Mouse (Mus musculus) embryonic facial prominence, embryonic 12.5 days (tissue): Measurements from ENCODE around the gene Pik3r1. TPM values are rescaled to one million over a fixed set of nuclear protein-coding genes. Genes with fewer than 3 reads are reported as not detected.

Experiments
- ATAC-seq: fragments of 200-750 bp; cut with Nextera tagmentation; 2 replicates; pipeline ENCODE4 v1.8.0; 2017; ENCODE audit not compliant: insufficient number of reproducible peaks, insufficient read depth, low FRiP score, low TSS enrichment
- H3K27ac ChIP-seq: fragments of 300-500 bp; sonication (generic); 2 replicates; pipeline ENCODE4 v1.5.1; 2016; ENCODE audit warnings: mild to moderate bottlenecking
- H3K27me3 ChIP-seq: fragments of 300-500 bp; sonication (generic); 2 replicates; pipeline ENCODE4 v1.6.1; 2016; ENCODE audit warnings: mild to moderate bottlenecking, moderate library complexity
- H3K36me3 ChIP-seq: fragments of 300-500 bp; sonication (generic); 2 replicates; pipeline ENCODE4 v1.6.1; 2016; ENCODE audit warnings: mild to moderate bottlenecking
- H3K4me1 ChIP-seq: fragments of 300-500 bp; sonication (generic); 2 replicates; pipeline ENCODE4 v1.6.1; 2016
- H3K4me2 ChIP-seq: fragments of 300-500 bp; sonication (generic); replicated peaks from 2 replicates; pipeline ENCODE4 v1.6.1; 2016; ENCODE audit warnings: mild to moderate bottlenecking, moderate library complexity
- H3K4me3 ChIP-seq: fragments of 300-500 bp; sonication (generic); 2 replicates; pipeline ENCODE4 v1.5.1; 2016; ENCODE audit warnings: mild to moderate bottlenecking
- H3K9ac ChIP-seq: fragments of 300-500 bp; sonication (generic); 2 replicates; pipeline ENCODE4 v1.6.1; 2016; ENCODE audit warnings: mild to moderate bottlenecking, moderate library complexity
- H3K9me3 ChIP-seq: fragments of 300-500 bp; sonication (generic); 2 replicates; pipeline ENCODE4 v1.6.1; 2016; ENCODE audit warnings: mild to moderate bottlenecking, moderate library complexity
- WGBS: fragments of 180-500 bp; shearing (Covaris S2); methylation state at CpG from one replicate; pipeline ENCODE4 v1.1.7; 2016; 5-methylcytosine and 5-hydroxymethylcytosine counted together
- polyA plus RNA-seq: library from polyadenylated mRNA; unstranded; fragments of >200 nt; fragmentation: Nextera tagmentation; extraction: Ambion mirVana; gene quantifications from 2 replicates; pipeline ENCODE4 v1.2.1, GENCODE M21; 2016

The Pik3r1 gene
- polyA plus RNA-seq, 1 experiment from 2014 or later, result 36.1 TPM

DNA sequence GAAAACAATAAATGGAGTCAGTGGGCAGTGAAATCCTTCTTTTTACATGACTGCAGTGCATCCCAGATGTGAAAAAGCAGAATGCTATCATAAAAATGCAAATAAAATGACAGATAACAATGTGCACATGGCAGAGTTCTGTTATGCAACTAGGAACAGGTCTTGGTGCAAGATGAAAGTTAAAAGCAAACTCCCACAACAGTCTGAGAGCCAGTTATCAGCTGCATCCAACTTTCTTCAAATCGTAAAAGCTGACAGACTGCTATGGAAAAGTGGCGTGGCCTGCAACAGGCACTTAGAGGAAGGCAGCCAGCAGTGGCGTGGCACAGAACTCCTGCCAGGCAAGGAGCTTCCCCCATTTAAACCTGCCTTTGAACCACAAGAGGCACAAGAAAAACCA lies 2.0 kb downstream of the Pik3r1 start:
- peaks cover 35% of the 10 kb centered on the region for H3K4me1 ChIP-seq

DNA sequence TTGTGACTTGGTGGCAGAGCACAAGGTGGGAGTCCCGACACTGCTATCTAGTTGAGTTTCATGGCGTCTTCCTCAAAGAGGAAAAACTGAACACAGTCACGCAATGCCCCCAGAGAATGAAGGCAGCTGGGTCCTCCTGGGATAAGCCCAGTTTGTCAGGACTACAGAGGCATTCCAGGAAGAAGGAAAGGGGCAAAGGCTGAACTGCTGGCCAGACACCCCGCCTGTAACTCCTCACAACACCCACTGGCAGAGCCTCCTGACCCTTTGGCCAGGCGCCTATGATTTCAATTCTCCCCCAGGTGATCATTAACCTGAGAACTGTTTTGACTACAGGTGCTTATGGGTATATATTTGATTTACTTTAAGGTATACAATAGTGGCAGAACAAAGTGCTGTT lies 3.9 kb downstream of the Pik3r1 start:
- 70% methylated on average over 5 of the region's 5 CpGs for WGBS
- Histone ChIP-seq H3K4me1 (peaks cover 51% of the 10 kb centered on the region), H3K4me2 (peak overlapping the region; percentile 12; the same call in 1 of the 2 replicates), H3K4me3 (no peak overlapping the region), H3K9ac (no peak overlapping the region), H3K27ac (no peak overlapping the region), H3K36me3 (no peaks in the 10 kb centered on the region), H3K9me3 (no peaks in the 10 kb centered on the region), H3K27me3 (no peaks in the 10 kb centered on the region)
- ATAC-seq, result no peak

More for the DNA sequence above, 2.0 kb downstream of the Pik3r1 start:
- Histone ChIP-seq H3K9me3 (no peaks in the 10 kb centered on the region), H3K27ac (no peak overlapping the region), H3K4me2 (peak overlapping the region; percentile 92), H3K4me3 (peak overlapping the region; percentile 91), H3K9ac (peak overlapping the region; percentile 92), H3K27me3 (no peaks in the 10 kb centered on the region), H3K36me3 (no peaks in the 10 kb centered on the region)
- 37% methylated on average over 3 of the region's 3 CpGs for WGBS
- no peak for ATAC-seq

DNA sequence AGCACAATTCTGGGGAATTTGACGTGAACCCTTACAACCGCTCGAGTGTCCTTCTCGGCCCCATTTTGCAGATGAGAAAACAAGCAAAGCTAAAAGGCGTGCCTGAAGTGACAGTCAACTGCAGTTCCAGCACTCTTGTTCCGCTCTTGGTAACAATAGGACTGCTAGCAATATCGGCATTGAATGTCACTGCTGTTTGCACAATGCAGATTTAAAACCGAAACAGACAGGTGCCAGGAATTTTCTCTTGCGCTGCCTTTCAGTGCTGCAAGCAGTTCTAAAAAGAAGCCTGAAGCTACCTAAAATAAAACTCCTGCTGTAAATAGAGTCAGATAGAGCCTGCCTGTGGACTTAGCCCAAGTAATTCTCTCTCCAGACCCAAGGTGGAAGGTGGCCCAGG lies 4.3 kb downstream of the Pik3r1 start:
- Histone ChIP-seq H3K4me1 (peaks cover 55% of the 10 kb centered on the region), H3K4me2 (0 out of 2 replicates have a peak overlapping the region, but pooled peaks have one; percentile 12), H3K36me3 (no peaks in the 10 kb centered on the region), H3K27ac (no peak overlapping the region), H3K27me3 (no peaks in the 10 kb centered on the region), H3K9me3 (no peaks in the 10 kb centered on the region), H3K4me3 (no peak overlapping the region), H3K9ac (no peak overlapping the region)
- WGBS, result 78% methylated on average over 9 of the region's 9 CpGs
- no peak for ATAC-seq

DNA sequence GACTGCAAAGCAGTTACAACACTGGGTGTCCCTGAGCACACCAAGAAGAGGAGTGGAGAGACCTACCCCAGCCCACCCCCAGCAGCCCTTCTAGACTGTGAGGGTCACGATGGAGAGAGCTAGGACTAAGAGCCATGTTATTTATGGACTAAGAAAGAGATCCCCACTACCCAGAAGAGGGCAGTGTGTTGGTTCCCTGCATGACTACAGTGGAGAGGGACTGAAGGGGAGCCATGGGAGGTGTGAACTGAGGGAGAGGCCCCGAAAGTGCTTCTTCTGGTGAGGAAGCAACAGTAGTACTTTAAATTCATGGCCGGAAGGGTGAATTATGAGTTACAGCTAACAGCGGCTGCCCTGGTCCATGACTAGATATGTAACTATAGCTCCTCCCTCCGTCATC lies 4.9 kb downstream of the Pik3r1 start:
- H3K9ac ChIP-seq, result no peak overlapping the region
- H3K9me3 ChIP-seq, result no peaks in the 10 kb centered on the region
- no peak overlapping the region for H3K4me3 ChIP-seq
- no peaks in the 10 kb centered on the region for H3K27me3 ChIP-seq
- H3K27ac ChIP-seq, result 0 out of 2 replicates have a peak overlapping the region, but pooled peaks have one; percentile 3
- H3K36me3 ChIP-seq, result no peaks in the 10 kb centered on the region
- 80% methylated on average over 5 of the region's 5 CpGs for WGBS
- H3K4me1 ChIP-seq, result peaks cover 61% of the 10 kb centered on the region
- 0 out of 2 replicates have a peak overlapping the region, but pooled peaks have one; percentile 2 for H3K4me2 ChIP-seq
- ATAC-seq, result no peak

DNA sequence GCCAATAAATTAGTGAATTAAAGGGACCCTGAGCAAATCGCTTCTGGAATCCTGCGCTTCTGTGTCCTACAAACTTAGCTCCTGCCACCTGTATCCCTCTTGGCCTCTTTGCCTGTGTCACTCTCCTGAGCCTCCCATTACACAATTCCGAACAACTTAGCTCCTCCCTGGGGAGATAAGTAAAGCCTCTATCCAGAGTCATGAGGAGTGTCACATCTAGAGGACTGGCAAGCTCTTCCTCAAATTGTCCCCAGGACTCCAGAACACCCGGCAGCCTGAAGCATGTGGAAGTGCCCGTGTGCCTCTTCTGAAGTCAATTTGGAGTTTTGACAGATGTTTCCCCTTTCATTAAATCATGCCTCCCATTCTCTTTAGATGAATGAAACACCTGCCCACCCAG lies 6.4 kb downstream of the Pik3r1 start:
- H3K4me2 ChIP-seq, result no peak overlapping the region
- H3K9ac ChIP-seq, result no peak overlapping the region
- peaks cover 12% of the 10 kb centered on the region; the same call in 1 of the 2 replicates for H3K36me3 ChIP-seq
- H3K9me3 ChIP-seq, result no peaks in the 10 kb centered on the region
- H3K4me3 ChIP-seq, result no peak overlapping the region
- no peak overlapping the region for H3K27ac ChIP-seq
- H3K27me3 ChIP-seq, result no peaks in the 10 kb centered on the region
- ATAC-seq, result no peak
- H3K4me1 ChIP-seq, result peaks cover 72% of the 10 kb centered on the region
- WGBS, result 43% methylated on average over 5 of the region's 5 CpGs

DNA sequence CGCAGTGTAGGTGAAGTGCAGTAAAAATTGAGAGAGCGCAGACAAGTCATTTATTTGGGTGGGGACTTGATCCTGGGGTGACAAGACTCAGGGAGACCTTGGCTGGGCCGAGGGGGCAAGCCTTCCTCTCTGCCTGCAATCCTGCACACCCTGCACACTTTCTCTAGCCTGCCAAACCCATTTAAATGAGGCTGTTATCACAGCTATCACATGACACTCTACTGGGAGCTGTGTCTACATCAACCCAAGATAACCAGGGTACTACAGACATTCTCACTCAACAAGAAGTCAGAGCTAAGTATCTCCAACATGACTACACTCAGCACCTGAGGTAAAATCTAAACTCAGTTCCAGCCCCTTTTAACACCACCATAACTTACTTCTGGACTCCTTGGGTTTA lies 7.1 kb downstream of the Pik3r1 start:
- no peak overlapping the region for H3K4me3 ChIP-seq
- 79% methylated on average over 3 of the region's 3 CpGs for WGBS
- H3K27me3 ChIP-seq, result no peaks in the 10 kb centered on the region
- H3K36me3 ChIP-seq, result peaks cover 15% of the 10 kb centered on the region; the same call in 1 of the 2 replicates
- no peak; the same call in 1 of the 2 replicates for ATAC-seq
- no peak overlapping the region for H3K27ac ChIP-seq
- no peak overlapping the region for H3K9ac ChIP-seq
- peaks cover 66% of the 10 kb centered on the region for H3K4me1 ChIP-seq
- no peak overlapping the region for H3K4me2 ChIP-seq
- H3K9me3 ChIP-seq, result no peaks in the 10 kb centered on the region

DNA sequence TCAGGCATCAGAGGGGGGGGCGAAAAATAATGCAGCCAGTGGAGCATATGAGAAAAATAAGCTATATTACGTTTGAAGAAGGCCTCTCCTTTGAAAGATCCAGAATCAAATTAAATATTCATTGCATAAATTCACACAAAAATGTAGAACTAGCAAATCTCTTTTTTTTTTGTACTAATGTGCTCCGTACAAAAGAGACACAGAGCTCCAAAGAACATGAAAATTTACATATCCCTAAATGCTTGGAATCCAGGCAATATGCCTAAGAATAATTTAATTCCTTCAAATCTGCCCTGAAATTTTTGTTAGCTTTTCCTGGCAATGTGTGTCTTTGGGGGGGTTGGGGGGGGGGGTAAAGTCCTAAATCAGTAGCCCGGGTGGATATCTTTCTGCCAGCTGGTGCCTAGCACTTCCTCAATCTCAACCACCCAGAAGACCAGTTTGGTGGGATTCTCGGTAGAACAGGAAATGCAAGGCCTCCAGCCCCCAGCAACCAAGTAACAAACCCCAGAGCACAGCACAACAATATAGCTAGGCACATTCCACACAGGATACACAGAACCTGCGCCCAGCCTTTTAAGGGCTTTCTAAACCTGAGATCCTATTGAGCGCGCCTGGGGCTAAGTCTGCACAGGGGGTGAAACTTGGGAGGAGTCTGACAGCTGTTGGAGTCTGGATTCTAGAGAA lies 7.9 kb downstream of the Pik3r1 start:
- H3K36me3 ChIP-seq, result peaks cover 15% of the 10 kb centered on the region; the same call in 1 of the 2 replicates
- WGBS, result 39% methylated on average over 8 of the region's 8 CpGs
- H3K9ac ChIP-seq, result no peak overlapping the region
- H3K27me3 ChIP-seq, result no peaks in the 10 kb centered on the region
- no peaks in the 10 kb centered on the region for H3K9me3 ChIP-seq
- H3K27ac ChIP-seq, result no peak overlapping the region
- H3K4me1 ChIP-seq, result peaks cover 58% of the 10 kb centered on the region
- H3K4me2 ChIP-seq, result no peak overlapping the region
- H3K4me3 ChIP-seq, result no peak overlapping the region
- no peak for ATAC-seq

DNA sequence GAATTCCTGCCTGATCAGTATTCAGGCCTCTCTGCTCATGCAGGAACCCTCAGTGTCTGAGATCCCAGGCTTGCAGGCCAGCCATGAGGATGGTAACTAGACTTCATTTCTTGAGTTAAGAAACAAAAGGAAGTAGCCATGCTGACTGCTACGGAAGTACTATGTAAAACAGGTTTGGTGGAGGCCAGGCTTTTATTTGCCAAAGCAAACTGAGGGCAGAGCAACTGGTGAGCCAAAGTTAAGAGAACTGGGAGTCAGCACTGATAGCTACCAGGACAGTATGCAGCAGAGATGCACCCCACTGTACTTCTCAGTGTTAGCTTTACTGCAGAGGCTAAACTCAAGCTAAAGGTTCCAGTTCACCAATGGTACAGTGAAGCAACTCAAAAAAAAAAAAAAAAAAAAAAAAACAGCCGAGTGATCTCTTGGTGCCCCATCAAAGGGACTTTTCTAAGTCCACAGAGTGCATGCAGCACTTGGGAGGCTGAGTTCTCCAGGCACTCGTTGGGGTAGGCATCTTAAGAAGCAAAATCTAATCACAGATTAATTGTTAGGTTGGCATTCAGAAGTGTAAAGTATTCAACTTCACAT lies 8.6 kb downstream of the Pik3r1 start:
- H3K4me3 ChIP-seq, result no peak overlapping the region
- no peak overlapping the region for H3K27ac ChIP-seq
- peaks cover 54% of the 10 kb centered on the region for H3K4me1 ChIP-seq
- peaks cover 15% of the 10 kb centered on the region; the same call in 1 of the 2 replicates for H3K36me3 ChIP-seq
- H3K4me2 ChIP-seq, result no peak overlapping the region
- no peaks in the 10 kb centered on the region for H3K27me3 ChIP-seq
- H3K9me3 ChIP-seq, result no peaks in the 10 kb centered on the region
- no peak overlapping the region for H3K9ac ChIP-seq
- ATAC-seq, result no peak
- 22% methylated on average over 3 of the region's 3 CpGs for WGBS

DNA sequence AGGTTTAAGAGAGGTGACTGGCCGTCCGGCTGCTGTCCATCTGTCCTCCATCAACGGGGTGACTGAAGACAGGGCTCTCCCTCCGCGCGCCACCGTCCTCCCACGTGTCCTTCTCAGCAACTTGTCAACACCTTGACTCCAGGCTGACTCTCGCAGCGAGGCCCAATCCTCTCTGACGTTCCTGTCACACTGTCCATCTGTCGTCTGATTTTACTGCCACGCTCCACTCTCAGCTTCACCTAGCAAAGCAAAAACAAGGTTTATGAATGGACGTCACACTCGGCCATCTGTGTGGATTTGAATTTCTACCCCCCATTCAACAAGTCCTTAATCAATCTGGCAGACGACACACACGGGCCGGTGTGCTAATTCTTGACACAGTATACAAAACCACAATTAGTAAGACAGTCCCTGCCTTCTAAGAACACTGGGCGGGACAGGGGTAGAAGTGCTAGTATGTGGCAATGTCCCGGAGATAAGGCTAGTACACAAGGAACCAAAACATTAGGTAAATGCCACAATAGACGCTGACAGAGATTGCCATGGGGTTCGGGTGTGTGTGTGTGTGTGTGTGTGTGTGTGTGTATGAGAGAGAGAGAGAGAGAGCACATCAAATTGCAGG lies 10.1 kb downstream of the Pik3r1 start:
- WGBS, result 74% methylated on average over 22 of the region's 22 CpGs
- Histone ChIP-seq H3K27ac (0 out of 2 replicates have a peak overlapping the region, but pooled peaks have one; percentile 30), H3K9ac (no peak overlapping the region), H3K36me3 (peaks cover 19% of the 10 kb centered on the region; the same call in 1 of the 2 replicates), H3K4me1 (peaks cover 55% of the 10 kb centered on the region), H3K4me2 (no peak overlapping the region), H3K9me3 (no peaks in the 10 kb centered on the region), H3K27me3 (no peaks in the 10 kb centered on the region), H3K4me3 (no peak overlapping the region)
- no peak for ATAC-seq

DNA sequence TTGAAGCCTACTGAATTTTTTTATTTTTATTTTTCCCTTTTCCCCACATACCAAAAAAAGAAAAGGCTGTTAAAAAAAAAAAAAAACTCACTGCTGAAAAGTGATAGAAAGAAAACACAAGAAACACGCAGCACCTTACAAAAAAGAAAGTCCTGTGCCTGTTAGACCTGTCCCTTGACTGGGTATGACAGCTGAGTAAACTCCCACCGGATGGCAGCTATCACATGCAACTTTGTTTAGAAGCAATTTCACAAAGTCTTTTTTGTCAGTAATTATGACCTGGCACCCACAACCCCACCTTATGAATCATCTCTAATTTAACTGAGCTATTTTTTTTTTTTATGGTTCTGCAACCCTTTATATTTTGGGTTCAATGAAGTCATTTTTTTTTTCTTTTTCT lies 12.8 kb downstream of the Pik3r1 start:
- no peak for ATAC-seq
- Histone ChIP-seq H3K27me3 (no peaks in the 10 kb centered on the region), H3K9ac (no peak overlapping the region), H3K36me3 (peaks cover 19% of the 10 kb centered on the region; the same call in 1 of the 2 replicates), H3K4me3 (no peak overlapping the region), H3K9me3 (no peaks in the 10 kb centered on the region), H3K27ac (no peak overlapping the region), H3K4me2 (no peak overlapping the region), H3K4me1 (peaks cover 39% of the 10 kb centered on the region)
- 54% methylated on average over 2 of the region's 2 CpGs for WGBS

DNA sequence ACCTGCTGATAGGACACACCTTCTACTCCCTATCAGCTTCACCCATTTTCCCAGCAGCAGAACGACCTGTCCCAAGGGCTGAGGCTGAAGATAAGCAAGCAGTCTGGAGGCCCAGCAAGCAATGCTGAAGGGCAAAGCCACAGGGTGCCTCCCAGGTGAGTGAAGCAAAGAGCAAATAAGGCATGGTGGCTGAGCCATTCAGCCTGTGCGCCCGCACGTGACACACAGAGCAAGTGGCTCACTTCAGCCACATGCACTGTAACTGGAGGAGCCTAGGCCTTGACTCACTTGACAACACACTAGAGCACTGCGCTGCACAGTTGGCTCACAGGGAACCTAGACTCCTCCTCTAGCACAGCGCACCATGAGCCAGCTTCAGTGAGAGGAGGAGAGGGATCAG lies 14.4 kb downstream of the Pik3r1 start:
- H3K4me3 ChIP-seq, result no peak overlapping the region
- H3K4me2 ChIP-seq, result no peak overlapping the region
- no peak overlapping the region for H3K27ac ChIP-seq
- H3K9ac ChIP-seq, result no peak overlapping the region
- no peak for ATAC-seq
- no peaks in the 10 kb centered on the region for H3K9me3 ChIP-seq
- no peaks in the 10 kb centered on the region for H3K27me3 ChIP-seq
- 85% methylated on average over 6 of the region's 6 CpGs for WGBS
- H3K36me3 ChIP-seq, result peaks cover 19% of the 10 kb centered on the region; the same call in 1 of the 2 replicates
- H3K4me1 ChIP-seq, result peaks cover 25% of the 10 kb centered on the region

DNA sequence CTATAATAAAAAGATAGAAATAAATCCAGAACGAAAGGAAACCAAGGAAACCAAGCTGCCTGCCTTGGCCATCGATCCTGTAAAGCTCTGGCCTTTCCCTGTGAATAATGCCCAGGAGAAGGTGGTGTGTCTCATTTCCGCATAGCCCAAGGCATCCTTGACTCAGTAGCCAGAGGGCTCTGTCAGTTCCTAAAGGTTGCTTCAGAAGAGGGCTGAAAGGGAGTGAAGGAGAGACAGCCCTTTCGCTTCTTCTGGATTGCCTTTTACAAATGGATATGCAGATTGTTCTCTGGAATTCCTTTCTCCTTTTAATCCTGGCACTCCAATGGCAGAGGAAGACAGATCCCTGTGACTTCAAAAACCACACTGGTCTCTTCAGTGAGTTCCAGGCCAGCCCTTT lies 16.2 kb downstream of the Pik3r1 start:
- H3K4me1 ChIP-seq, result peaks cover 10% of the 10 kb centered on the region; the same call in 1 of the 2 replicates
- peaks cover 8% of the 10 kb centered on the region; the same call in 1 of the 2 replicates for H3K36me3 ChIP-seq
- no peaks in the 10 kb centered on the region for H3K27me3 ChIP-seq
- no peak for ATAC-seq
- H3K4me3 ChIP-seq, result no peak overlapping the region
- whole genome bisulfite sequencing, result 68% methylated on average over 4 of the region's 4 CpGs
- H3K27ac ChIP-seq, result no peak overlapping the region
- no peak overlapping the region for H3K4me2 ChIP-seq
- no peaks in the 10 kb centered on the region for H3K9me3 ChIP-seq
- no peak overlapping the region for H3K9ac ChIP-seq
